Mouse (Mus musculus) midbrain, embryonic 13.5 days (tissue): ENCODE data around the gene Hspa1a. TPM values are rescaled to one million over a fixed set of nuclear protein-coding genes. Genes with fewer than 3 reads are reported as not detected.
A peak's percentile ranks its signal among the peaks of the same experiment; 100 is the strongest.
"Not testable (repeated sequence)": the region's sequence is repeated elsewhere in the genome, so short reads cannot be mapped to it uniquely, and the experiment has no call there.

ENCODE experiments used
- ATAC-seq: fragments of 200-750 bp; cut with Nextera tagmentation; 2 replicates; pipeline ENCODE4 v1.8.0; 2017; ENCODE audit warnings: mild to moderate bottlenecking, moderate TSS enrichment, moderate library complexity
- H3K27ac ChIP-seq: fragments of 300-500 bp; sonication (generic); 2 replicates; pipeline ENCODE4 v1.5.1; 2015; ENCODE audit warnings: inconsistent platforms, mild to moderate bottlenecking, moderate library complexity
- H3K27me3 ChIP-seq: fragments of 300-500 bp; sonication (generic); 2 replicates; pipeline ENCODE4 v1.6.1; 2015; ENCODE audit warnings: mild to moderate bottlenecking, inconsistent platforms
- H3K36me3 ChIP-seq: fragments of 300-500 bp; sonication (generic); 2 replicates; pipeline ENCODE4 v1.6.1; 2015; ENCODE audit warnings: mild to moderate bottlenecking, inconsistent platforms
- H3K4me1 ChIP-seq: fragments of 300-500 bp; sonication (generic); replicated peaks from 2 replicates; pipeline ENCODE4 v1.6.1; 2015; ENCODE audit warnings: inconsistent platforms
- H3K4me2 ChIP-seq: fragments of 300-500 bp; sonication (generic); replicated peaks from 2 replicates; pipeline ENCODE4 v1.6.1; 2015; ENCODE audit warnings: moderate library complexity, mild to moderate bottlenecking, inconsistent platforms
- H3K4me3 ChIP-seq: fragments of 300-500 bp; sonication (generic); replicated peaks from 2 replicates; pipeline ENCODE4 v1.5.1; 2015; ENCODE audit warnings: mild to moderate bottlenecking, inconsistent platforms
- H3K9ac ChIP-seq: fragments of 300-500 bp; sonication (generic); replicated peaks from 2 replicates; pipeline ENCODE4 v1.6.1; 2015; ENCODE audit warnings: mild to moderate bottlenecking, inconsistent platforms
- H3K9me3 ChIP-seq: fragments of 300-500 bp; sonication (generic); 2 replicates; pipeline ENCODE4 v1.6.1; 2016; ENCODE audit warnings: mild to moderate bottlenecking, inconsistent platforms
- WGBS: fragments of 180-500 bp; shearing (Covaris S2); methylation state at CpG from one replicate; pipeline ENCODE4 v1.1.7; 2015; 5-methylcytosine and 5-hydroxymethylcytosine counted together
- polyA plus RNA-seq: library from polyadenylated mRNA; unstranded; fragments of >200 nt; fragmentation: Nextera tagmentation; extraction: Ambion mirVana; gene quantifications from 2 replicates; pipeline ENCODE4 v1.2.1, GENCODE M21; 2015

The Hspa1a gene
- polyA plus RNA-seq, 1 experiment from 2014 or later = 2.9 TPM

DNA sequence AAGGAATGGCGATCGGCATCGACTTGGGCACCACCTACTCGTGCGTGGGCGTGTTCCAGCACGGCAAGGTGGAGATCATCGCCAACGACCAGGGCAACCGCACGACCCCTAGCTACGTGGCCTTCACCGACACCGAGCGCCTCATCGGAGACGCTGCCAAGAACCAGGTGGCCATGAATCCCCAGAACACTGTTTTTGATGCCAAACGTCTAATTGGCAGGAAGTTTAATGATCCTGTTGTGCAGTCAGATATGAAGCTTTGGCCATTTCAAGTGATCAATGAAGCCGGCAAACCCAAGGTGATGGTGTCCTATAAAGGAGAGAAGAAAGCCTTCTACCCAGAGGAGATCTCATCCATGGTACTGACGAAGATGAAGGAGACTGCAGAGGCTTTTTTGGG lies 5.0 kb upstream of the Hspa1a start:
- H3K4me1 ChIP-seq = peaks cover 20% of the 10 kb centered on the region
- WGBS = 95% methylated on average over 20 of the region's 20 CpGs
- H3K4me2 ChIP-seq = no peak overlapping the region
- no peak for ATAC-seq
- no peak overlapping the region for H3K9ac ChIP-seq
- no peak overlapping the region for H3K4me3 ChIP-seq
- peaks cover 15% of the 10 kb centered on the region for H3K27me3 ChIP-seq
- no peak overlapping the region for H3K27ac ChIP-seq
- no peaks in the 10 kb centered on the region for H3K36me3 ChIP-seq
- H3K9me3 ChIP-seq = no peaks in the 10 kb centered on the region

DNA sequence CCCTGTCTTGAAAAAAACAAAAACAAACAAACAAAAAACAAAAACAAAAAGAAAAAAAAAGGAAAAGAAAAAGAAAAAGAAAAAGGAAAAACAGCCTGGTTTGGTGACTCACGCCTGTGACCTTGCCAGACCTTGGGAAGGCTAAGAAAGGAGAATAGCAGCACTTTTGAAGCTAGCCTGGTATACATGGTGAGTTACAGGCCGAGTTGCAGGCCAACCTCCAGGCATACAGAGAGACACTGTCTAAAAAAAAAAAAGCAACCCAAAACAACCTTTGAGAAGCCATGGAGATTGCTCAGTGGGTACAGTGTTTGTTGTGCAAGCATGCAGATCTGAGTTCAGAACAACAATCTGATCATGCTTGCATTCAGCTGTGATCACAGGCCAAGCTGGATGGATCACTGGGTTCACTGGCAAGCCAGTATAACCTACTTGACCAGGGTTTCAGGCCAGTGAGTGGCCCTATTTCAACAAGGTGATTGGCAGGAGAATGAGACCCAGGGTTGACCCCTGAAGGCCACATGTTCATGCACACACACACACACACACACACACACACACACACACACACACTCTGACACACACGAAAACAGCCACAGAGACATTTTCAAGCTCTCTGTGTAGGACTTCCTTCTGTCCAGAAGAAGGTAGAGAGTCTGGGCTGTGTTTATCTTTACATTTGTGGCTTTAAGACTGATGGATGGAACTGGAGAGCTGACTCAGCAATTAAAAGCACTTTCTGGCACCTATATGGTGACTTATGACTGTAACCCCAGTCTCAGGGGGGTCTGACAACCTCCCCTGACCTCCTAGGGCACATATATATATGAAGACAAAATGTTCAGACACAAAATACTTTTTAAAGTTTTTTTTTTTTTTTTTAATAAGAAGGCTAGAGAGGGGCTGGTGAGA lies 3.9 kb upstream of the Hspa1a start:
- no peak overlapping the region for H3K9ac ChIP-seq
- ATAC-seq = no peak
- peaks cover 15% of the 10 kb centered on the region for H3K27me3 ChIP-seq
- no peak overlapping the region for H3K27ac ChIP-seq
- no peak overlapping the region for H3K4me3 ChIP-seq
- peaks cover 16% of the 10 kb centered on the region for H3K4me1 ChIP-seq
- no peaks in the 10 kb centered on the region for H3K36me3 ChIP-seq
- H3K4me2 ChIP-seq = no peak overlapping the region
- no peaks in the 10 kb centered on the region for H3K9me3 ChIP-seq
- WGBS = 77% methylated on average over 3 of the region's 3 CpGs

DNA sequence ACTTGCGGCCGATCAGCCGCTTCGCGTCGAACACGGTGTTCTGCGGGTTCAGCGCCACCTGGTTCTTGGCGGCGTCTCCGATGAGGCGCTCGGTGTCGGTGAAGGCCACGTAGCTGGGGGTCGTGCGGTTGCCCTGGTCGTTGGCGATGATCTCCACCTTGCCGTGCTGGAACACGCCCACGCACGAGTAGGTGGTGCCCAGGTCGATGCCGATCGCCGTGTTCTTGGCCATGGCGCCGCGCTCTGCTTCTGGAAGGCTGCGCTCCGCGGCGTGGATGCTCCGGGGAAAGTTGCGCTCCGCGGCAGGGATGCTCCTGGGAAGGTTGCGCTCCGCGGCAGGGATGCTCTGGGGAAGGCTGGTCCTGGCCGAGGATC lies 275 bp downstream of the Hspa1a start:
- not testable (repeated sequence) for H3K27ac ChIP-seq, H3K4me1 ChIP-seq, H3K9ac ChIP-seq, H3K9me3 ChIP-seq, H3K36me3 ChIP-seq
- Histone ChIP-seq H3K4me2 (peak overlapping the region; percentile 72), H3K4me3 (peak overlapping the region; percentile 41), H3K27me3 (peaks cover 43% of the 10 kb centered on the region)
- ATAC-seq = peak; percentile 62; the same call in 1 of the 2 replicates
- 6% methylated on average over 24 of the region's 43 CpGs for WGBS

DNA sequence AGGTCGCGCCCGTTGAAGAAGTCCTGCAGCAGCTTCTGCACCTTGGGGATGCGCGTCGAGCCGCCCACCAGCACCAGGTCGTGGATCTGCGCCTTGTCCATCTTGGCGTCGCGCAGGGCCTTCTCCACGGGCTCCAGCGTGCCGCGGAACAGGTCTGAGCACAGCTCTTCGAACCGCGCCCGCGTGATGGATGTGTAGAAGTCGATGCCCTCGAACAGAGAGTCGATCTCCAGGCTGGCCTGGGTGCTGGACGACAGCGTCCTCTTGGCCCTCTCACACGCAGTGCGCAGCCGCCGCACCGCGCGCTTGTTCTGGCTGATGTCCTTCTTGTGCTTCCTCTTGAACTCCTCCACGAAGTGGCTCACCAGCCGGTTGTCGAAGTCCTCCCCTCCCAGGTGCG lies 1.1 kb downstream of the Hspa1a start:
- not testable (repeated sequence) for ATAC-seq, H3K9ac ChIP-seq, H3K4me2 ChIP-seq

DNA sequence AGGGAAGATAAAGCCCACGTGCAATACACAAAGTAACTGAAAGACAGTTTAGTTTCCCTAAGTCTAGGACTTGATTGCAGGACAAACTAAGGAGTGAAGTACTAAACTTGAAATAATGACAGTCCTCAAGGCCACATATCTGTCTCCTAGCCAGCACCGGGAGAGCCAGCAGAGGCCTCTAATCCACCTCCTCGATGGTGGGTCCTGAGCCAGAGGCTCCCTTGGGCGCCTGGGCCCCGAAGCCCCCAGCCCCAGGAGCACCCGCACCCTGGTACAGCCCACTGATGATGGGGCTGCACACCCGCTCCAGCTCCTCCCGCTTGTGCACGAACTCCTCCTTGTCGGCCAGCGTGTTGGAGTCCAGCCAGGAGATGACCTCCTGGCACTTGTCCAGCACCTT lies 2.1 kb downstream of the Hspa1a start, which contains the start of gene Gm20481:
Gene Gm20481, plus strand, starts transcription at position 91 of the 400 bp plus-strand sequence.
- peaks cover 43% of the 10 kb centered on the region for H3K27me3 ChIP-seq
- ATAC-seq = not testable (repeated sequence)

More for the DNA sequence above, 1.1 kb downstream of the Hspa1a start:
- not testable (repeated sequence) for H3K4me1 ChIP-seq, H3K36me3 ChIP-seq, H3K4me3 ChIP-seq, H3K9me3 ChIP-seq, H3K27ac ChIP-seq
- H3K27me3 ChIP-seq = peaks cover 43% of the 10 kb centered on the region
- 44% methylated on average over 22 of the region's 37 CpGs for WGBS

DNA sequence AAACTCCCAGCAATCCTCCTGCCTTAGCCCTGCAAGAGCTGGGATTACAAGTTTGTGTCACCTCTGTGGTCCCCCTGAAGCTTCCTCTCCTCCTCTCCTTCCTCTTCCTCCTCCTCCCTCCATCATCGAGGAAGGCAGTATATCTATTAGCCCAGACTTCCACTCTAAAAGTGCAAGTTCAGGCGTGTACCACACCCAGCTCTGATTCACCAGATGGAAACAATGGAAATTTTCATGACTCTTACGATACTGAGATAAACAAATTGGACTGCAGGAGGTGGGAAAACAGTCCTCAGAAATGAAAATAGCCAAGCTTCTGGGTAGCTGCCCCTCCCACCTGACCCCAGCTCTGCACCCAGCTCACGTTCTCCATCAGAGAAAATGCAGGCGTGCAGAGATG lies 6.3 kb downstream of the Hspa1a start:
- Histone ChIP-seq H3K4me3 (no peak overlapping the region), H3K4me2 (no peak overlapping the region), H3K9me3 (no peaks in the 10 kb centered on the region), H3K27me3 (peaks cover 56% of the 10 kb centered on the region), H3K36me3 (no peaks in the 10 kb centered on the region), H3K9ac (no peak overlapping the region), H3K27ac (no peak overlapping the region), H3K4me1 (no peaks in the 10 kb centered on the region)
- ATAC-seq = no peak
- WGBS = 81% methylated on average over 5 of the region's 5 CpGs

More for the DNA sequence above, 2.1 kb downstream of the Hspa1a start, which contains the start of gene Gm20481:
- 80% methylated on average over 6 of the region's 11 CpGs for WGBS
- not testable (repeated sequence) for H3K4me2 ChIP-seq, H3K9me3 ChIP-seq, H3K9ac ChIP-seq, H3K27ac ChIP-seq, H3K4me1 ChIP-seq, H3K36me3 ChIP-seq, H3K4me3 ChIP-seq

DNA sequence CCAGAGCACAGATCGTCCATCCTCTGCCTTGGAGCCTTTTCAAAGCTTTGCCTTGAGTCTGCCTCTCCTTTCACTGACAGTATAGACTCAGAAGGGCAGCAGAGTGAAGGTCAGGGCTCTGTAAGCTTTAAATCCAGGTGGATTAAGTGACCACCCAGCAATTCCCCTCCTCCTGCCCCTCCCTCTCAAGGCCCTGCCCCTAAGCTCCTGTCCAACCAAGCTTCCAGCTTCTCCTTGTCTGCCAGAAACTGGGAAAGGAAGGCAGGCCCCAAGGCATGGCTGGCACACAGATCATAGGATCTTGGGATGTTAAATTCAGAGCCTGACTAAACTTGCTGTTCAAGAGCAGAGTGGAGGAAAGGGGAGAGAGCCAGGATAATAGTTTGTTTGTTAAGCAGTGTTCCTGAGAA lies 7.3 kb downstream of the Hspa1a start:
- H3K36me3 ChIP-seq = no peaks in the 10 kb centered on the region
- 3% methylated on average over 1 of the region's 1 CpGs for WGBS
- no peak overlapping the region for H3K4me3 ChIP-seq
- peaks cover 60% of the 10 kb centered on the region for H3K27me3 ChIP-seq
- ATAC-seq = no peak
- H3K9ac ChIP-seq = 0 out of 2 replicates have a peak overlapping the region, but pooled peaks have one; percentile 14
- no peak overlapping the region; the same call in 1 of the 2 replicates for H3K27ac ChIP-seq
- H3K4me2 ChIP-seq = no peak overlapping the region
- peaks cover 7% of the 10 kb centered on the region; the same call in 1 of the 2 replicates for H3K4me1 ChIP-seq
- no peaks in the 10 kb centered on the region for H3K9me3 ChIP-seq

DNA sequence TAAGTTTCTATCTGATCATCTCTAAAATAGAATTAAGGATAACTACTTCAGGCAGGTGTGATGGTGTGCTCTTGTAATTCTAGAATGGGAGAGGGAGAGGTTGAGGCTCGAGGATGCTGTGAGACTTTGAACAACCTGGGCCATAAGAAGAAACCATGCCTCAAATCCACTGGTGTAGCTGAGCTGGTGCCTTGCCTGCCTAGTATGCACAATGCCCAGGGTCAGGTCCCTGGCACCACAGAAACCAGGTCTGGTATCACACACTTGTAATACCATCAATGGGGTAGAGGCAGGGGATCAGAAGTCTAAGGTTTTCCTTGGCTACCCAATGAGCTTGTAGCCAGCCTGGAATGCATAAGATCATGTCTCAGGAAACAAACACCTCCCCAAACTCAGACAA lies 9.1 kb downstream of the Hspa1a start:
- H3K9ac ChIP-seq = no peak overlapping the region
- peaks cover 43% of the 10 kb centered on the region for H3K27me3 ChIP-seq
- H3K4me3 ChIP-seq = no peak overlapping the region
- H3K36me3 ChIP-seq = no peaks in the 10 kb centered on the region
- ATAC-seq = no peak
- H3K27ac ChIP-seq = no peak overlapping the region
- no peak overlapping the region for H3K4me2 ChIP-seq
- H3K9me3 ChIP-seq = no peaks in the 10 kb centered on the region
- peaks cover 12% of the 10 kb centered on the region; the same call in 1 of the 2 replicates for H3K4me1 ChIP-seq
- WGBS = 52% methylated on average over 1 of the region's 1 CpGs

DNA sequence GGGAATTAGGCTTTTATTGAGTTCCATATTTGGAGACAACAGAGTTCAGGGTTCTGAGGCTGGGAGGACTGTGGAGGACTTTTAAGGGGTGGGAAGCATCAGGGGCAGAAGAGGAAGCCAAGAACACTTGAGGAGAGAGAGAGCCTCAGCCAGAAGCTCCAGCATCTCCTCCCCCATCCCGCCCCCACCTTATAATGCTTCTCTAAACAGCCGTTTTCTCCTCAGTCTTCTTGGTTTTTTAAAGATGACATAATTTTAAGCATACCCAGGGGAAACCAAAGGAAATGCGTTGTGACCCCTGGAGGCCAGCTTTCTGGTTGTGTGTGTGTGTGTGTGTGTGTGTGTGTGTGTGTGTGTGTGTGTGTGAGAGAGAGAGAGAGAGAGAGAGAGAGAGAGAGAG lies 9.8 kb downstream of the Hspa1a start:
- 35% methylated on average over 3 of the region's 3 CpGs for WGBS
- Histone ChIP-seq H3K9me3 (no peaks in the 10 kb centered on the region), H3K36me3 (no peaks in the 10 kb centered on the region), H3K4me2 (no peak overlapping the region), H3K27me3 (peaks cover 36% of the 10 kb centered on the region), H3K4me3 (no peak overlapping the region), H3K4me1 (peaks cover 12% of the 10 kb centered on the region; the same call in 1 of the 2 replicates), H3K9ac (0 out of 2 replicates have a peak overlapping the region, but pooled peaks have one; percentile 14), H3K27ac (no peak overlapping the region)
- ATAC-seq = no peak

DNA sequence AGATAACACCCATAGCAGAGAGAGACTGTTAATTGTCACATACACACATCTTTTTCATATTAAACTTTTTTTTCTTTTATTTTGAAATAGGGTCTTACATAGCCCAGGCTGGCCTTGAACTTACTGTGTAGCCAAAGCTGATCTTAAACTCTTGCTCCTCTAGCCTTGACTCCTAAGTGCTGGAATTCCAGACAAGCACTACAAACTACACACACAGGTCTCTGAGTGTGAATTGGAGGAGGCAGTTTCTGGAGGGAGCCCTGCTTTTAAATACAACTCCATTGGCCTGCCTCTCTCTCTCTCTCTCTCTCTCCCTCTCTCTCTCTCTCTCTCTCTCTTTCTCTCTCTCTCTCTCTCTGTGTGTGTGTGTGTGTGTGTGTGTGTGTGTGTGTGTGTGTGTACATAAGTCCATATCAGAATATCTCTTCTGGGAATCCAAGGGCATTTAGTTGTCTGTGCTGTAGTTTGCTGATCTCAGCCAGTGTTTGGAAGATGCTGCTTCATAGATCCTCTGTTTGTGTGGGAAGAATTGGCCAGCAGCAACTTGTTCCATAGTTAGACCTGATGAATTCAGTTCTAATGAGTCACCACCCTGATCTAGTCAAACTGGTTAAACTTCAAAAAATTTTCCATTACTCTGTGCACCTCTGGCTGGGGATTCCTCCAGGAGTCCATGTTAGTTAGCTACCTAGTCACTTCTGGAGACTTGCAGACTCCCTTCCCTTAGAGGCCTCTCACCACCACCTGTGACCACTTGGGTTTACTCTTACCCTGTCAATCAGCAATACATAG lies 11.1 kb downstream of the Hspa1a start:
- Histone ChIP-seq H3K9me3 (no peaks in the 10 kb centered on the region), H3K27me3 (peaks cover 45% of the 10 kb centered on the region), H3K4me3 (no peak overlapping the region), H3K4me2 (no peak overlapping the region), H3K27ac (no peak overlapping the region), H3K9ac (no peak overlapping the region), H3K36me3 (no peaks in the 10 kb centered on the region), H3K4me1 (peaks cover 12% of the 10 kb centered on the region; the same call in 1 of the 2 replicates)
- no peak for ATAC-seq

DNA sequence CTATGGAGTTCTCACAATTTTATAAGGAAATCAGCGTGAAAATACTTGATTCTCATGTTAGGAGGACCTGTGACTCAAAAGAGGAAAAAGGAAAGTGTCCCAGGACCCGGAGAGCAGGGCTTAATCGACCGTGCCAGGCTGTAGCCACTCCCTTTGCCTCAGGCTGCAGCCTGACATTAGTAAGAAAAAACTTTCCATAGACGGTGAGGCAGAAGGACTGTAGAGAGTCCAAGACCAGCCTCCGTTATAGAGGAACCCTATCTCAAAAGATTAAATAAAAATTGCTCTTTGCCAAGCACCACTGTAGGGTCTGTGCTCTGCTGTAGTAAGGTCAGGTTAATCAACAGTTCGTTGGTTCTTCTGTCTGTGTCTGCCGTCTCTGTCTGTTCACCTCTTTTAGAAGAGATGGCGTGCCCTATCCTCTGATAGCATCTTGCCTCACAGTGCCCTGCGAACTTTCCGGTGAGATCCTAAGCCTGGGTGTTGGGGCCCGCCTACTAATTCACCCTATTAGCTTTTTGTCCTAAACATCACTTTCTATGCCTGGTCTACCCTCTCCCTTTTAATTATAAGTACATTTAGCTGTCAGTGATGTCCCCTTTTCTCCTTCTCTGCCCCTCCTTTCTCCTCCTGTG lies 12.0 kb downstream of the Hspa1a start:
- WGBS = 15% methylated on average over 12 of the region's 12 CpGs
- no peaks in the 10 kb centered on the region for H3K9me3 ChIP-seq
- H3K27ac ChIP-seq = no peak overlapping the region
- no peaks in the 10 kb centered on the region for H3K36me3 ChIP-seq
- H3K4me2 ChIP-seq = peak overlapping the region; percentile 64
- no peak overlapping the region; the same call in 1 of the 2 replicates for H3K9ac ChIP-seq
- peaks cover 54% of the 10 kb centered on the region for H3K27me3 ChIP-seq
- no peak for ATAC-seq
- peaks cover 12% of the 10 kb centered on the region; the same call in 1 of the 2 replicates for H3K4me1 ChIP-seq
- H3K4me3 ChIP-seq = peak overlapping the region; percentile 40
